Mouse (Mus musculus) central nervous system, embryonic 14 days (tissue): ENCODE data around the gene Hbb-y. TPM values are rescaled to one million over a fixed set of nuclear protein-coding genes. Genes with fewer than 3 reads are reported as not detected.

ENCODE experiments used
- polyA plus RNA-seq: library from polyadenylated mRNA; depleted of rRNA; stranded (reverse); fragments of >200 nt; gene quantifications from 2 replicates; pipeline ENCODE4 v1.2.3, GENCODE M21; 2012; rRNA removed

Gene Hbb-y
- polyA plus RNA-seq = 602 and 840 TPM in 2 replicates

GRCm38 (mm10) chr7:103853090-103853489, at the start of gene Hbb-y:
TSS of gene Hbb-y (minus strand) at chr7:103853216.

GRCm38 (mm10) chr7:103894385-103894784, 41.4 kb upstream of the Hbb-y start, which contains the start of gene Olfr64:
TSS of gene Olfr64 (minus strand) at chr7:103894485.

GRCm38 (mm10) chr7:103886152-103886551, 33.1 kb upstream of the Hbb-y start, which contains the start of gene Olfr66:
TSS of gene Olfr66 (minus strand) at chr7:103886252.

GRCm38 (mm10) chr7:103843034-103843433, 10.0 kb downstream of the Hbb-y start, which contains the start of gene Hbb-bh1:
TSS of gene Hbb-bh1 (minus strand) at chr7:103843164.

GRCm38 (mm10) chr7:103840268-103840667, 12.7 kb downstream of the Hbb-y start, which contains the start of gene Hbb-bh2:
TSS of gene Hbb-bh2 (minus strand) at chr7:103840520.

GRCm38 (mm10) chr7:103827808-103828207, 25.2 kb downstream of the Hbb-y start, which contains the start of gene Hbb-bs:
TSS of gene Hbb-bs (minus strand) at chr7:103828096.

GRCm38 (mm10) chr7:103813766-103814165, 39.2 kb downstream of the Hbb-y start, which contains the start of gene Hbb-bt:
TSS of gene Hbb-bt (minus strand) at chr7:103813996.

Other genes with a start within 250 kb of the Hbb-y start
- gene Olfr620, start 240.7 kb downstream of the Hbb-y start, polyA plus RNA-seq = not detected in 2 replicates
- 0.06 TPM in 1 of 2 replicates, not detected in the other for gene Olfr622, start 210.5 kb downstream of the Hbb-y start, polyA plus RNA-seq
- gene Olfr623, start 189.5 kb downstream of the Hbb-y start, polyA plus RNA-seq = not detected in 2 replicates
- 0.01 TPM in 1 of 2 replicates, not detected in the other for gene Olfr624, start 182.0 kb downstream of the Hbb-y start, polyA plus RNA-seq
- not detected in 2 replicates for gene Olfr625-ps1, start 170.5 kb downstream of the Hbb-y start, polyA plus RNA-seq
- gene Olfr243, start 138.5 kb downstream of the Hbb-y start, polyA plus RNA-seq = not detected in 2 replicates
- gene Olfr628, start 122.8 kb downstream of the Hbb-y start, polyA plus RNA-seq = not detected in 2 replicates
- gene Olfr629, start 108.3 kb downstream of the Hbb-y start, polyA plus RNA-seq = not detected in 2 replicates
- not detected in 2 replicates for gene Olfr630, start 95.9 kb downstream of the Hbb-y start, polyA plus RNA-seq
- gene Olfr69, start 81.6 kb downstream of the Hbb-y start, polyA plus RNA-seq = not detected in 2 replicates
- not detected in 2 replicates for gene Olfr68, start 73.5 kb downstream of the Hbb-y start, polyA plus RNA-seq
- not detected in 2 replicates for gene Olfr67, start 61.4 kb downstream of the Hbb-y start, polyA plus RNA-seq
- gene Hbb-bt, start 39.2 kb downstream of the Hbb-y start, polyA plus RNA-seq = 762 and 1,375 TPM in 2 replicates
- gene Hbb-bs, start 25.1 kb downstream of the Hbb-y start, polyA plus RNA-seq = 2,826 and 5,558 TPM in 2 replicates
- gene Hbb-bh2, start 12.7 kb downstream of the Hbb-y start, polyA plus RNA-seq = not detected in 2 replicates
- gene Hbb-bh1, start 10.1 kb downstream of the Hbb-y start, polyA plus RNA-seq = 7.1 and 8.0 TPM in 2 replicates
- not detected in 2 replicates for gene Olfr66, start 33.0 kb upstream of the Hbb-y start, polyA plus RNA-seq
- gene Olfr64, start 41.3 kb upstream of the Hbb-y start, polyA plus RNA-seq = not detected in 2 replicates
- gene Olfr65, start 50.3 kb upstream of the Hbb-y start, polyA plus RNA-seq = not detected in 2 replicates
- gene Olfr631, start 75.6 kb upstream of the Hbb-y start, polyA plus RNA-seq = not detected in 2 replicates
- gene Olfr632, start 81.1 kb upstream of the Hbb-y start, polyA plus RNA-seq = not detected in 2 replicates
- not detected in 2 replicates for gene Olfr633, start 91.2 kb upstream of the Hbb-y start, polyA plus RNA-seq
- not detected in 2 replicates for gene Olfr635, start 117.9 kb upstream of the Hbb-y start, polyA plus RNA-seq
- not detected in 2 replicates for gene Olfr638, start 145.5 kb upstream of the Hbb-y start, polyA plus RNA-seq
- not detected in 2 replicates for gene Olfr639, start 164.1 kb upstream of the Hbb-y start, polyA plus RNA-seq
- not detected in 2 replicates for gene Olfr640, start 172.4 kb upstream of the Hbb-y start, polyA plus RNA-seq
- gene Olfr641, start 182.2 kb upstream of the Hbb-y start, polyA plus RNA-seq = not detected in 2 replicates
- not detected in 2 replicates for gene Olfr642, start 199.4 kb upstream of the Hbb-y start, polyA plus RNA-seq
- gene 4930516K23Rik, start 208.2 kb upstream of the Hbb-y start, polyA plus RNA-seq = not detected in 2 replicates
- not detected in 2 replicates for gene Olfr644, start 218.7 kb upstream of the Hbb-y start, polyA plus RNA-seq
- gene Olfr645, start 232.2 kb upstream of the Hbb-y start, polyA plus RNA-seq = not detected in 2 replicates